Mouse (Mus musculus): ENCODE data around the gene Sh3pxd2a. TPM values are rescaled to one million over a fixed set of nuclear protein-coding genes. Genes with fewer than 3 reads are reported as not detected.

Sh3pxd2a gene
- 1.5 and 1.8 TPM in 2 replicates for polyA plus RNA-seq (2016; fragmentation: Nextera tagmentation; extraction: Ambion mirVana)

DNA sequence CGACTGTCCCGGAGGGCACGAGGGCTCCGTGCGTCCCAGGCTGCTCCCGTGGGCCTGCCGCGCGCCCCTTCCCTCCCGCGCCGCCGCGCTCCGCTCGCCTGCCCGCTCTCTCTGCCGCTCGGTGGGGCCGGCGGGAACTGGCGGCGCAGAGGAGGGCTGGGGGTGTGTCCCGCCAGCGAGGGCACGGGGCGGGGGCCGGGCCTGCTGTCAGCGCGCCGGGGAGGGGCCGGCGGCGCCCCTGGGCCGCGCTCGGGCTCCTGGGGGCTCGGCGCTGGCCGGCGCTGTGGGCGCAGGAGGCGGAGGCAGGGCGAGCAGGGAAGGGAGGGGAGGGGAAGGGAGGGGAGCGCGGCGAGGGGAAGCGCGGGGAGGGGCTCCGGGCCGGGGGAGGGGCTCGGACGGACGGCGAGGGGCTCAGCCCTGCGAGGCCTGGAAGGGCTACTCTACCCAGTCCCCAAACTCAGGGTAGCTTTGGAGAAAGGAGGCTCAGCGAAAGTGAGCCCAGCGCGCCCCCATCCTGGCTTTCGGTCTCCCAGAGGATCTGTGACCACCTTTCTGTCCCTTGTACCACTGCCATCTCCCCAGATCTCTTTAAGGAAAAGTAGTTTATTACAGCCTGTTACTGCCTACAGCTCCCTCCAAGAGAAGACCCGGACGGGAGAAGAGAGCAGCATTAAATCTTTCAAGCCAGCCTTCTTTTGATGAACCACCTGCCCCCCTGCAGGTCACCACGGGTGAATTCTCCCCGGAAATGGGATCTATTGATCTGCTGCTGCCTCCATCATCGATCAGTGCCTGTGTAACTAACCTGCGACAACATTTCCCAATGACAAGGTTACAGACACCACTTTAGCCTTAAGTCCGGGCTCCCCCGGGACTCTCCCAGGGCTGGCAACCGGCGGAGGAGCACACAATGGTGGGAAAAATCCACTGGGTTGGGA is at the start of gene Sh3pxd2a:
Gene Sh3pxd2a, minus strand, starts transcription at position 98 of the 938 bp plus-strand sequence.
- H3K27ac ChIP-seq: peak within 1 kb of the TSS; percentile 92
- peaks cover 29% of the 10 kb centered on the region for H3K27me3 ChIP-seq (ENCODE audit: poor library complexity, severe bottlenecking)
- H3K9me3 ChIP-seq: peaks cover 6% of the 10 kb centered on the region; the same call in 1 of the 2 replicates
- peak within 1 kb of the TSS; percentile 81 for H3K4me3 ChIP-seq
- peaks cover 45% of the 10 kb centered on the region for H3K4me1 ChIP-seq
- H3K36me3 ChIP-seq (replicated peaks): peaks cover 11% of the 10 kb centered on the region
- whole genome bisulfite sequencing: 1% methylated on average over 64 of the region's 70 CpGs
- peak; percentile 81 for DNase-seq (ENCODE audit: extremely low spot score, low spot score)

- H3K4me1 ChIP-seq: peaks cover 30% of the 10 kb centered on the region
- WGBS: 79% methylated on average over 4 of the region's 4 CpGs
- no peak overlapping the region for H3K27ac ChIP-seq
- no peak for DNase-seq (ENCODE audit: extremely low spot score, low spot score)
- peaks cover 75% of the 10 kb centered on the region for H3K36me3 ChIP-seq (replicated peaks)
- H3K27me3 ChIP-seq (ENCODE audit: poor library complexity, severe bottlenecking): no peaks in the 10 kb centered on the region
- no peaks in the 10 kb centered on the region for H3K9me3 ChIP-seq
- H3K4me3 ChIP-seq: no peak overlapping the region
Observed at GRCm38 (mm10) chr19:47513618-47513897, 49.4 kb upstream of the Sh3pxd2a start.

DNA sequence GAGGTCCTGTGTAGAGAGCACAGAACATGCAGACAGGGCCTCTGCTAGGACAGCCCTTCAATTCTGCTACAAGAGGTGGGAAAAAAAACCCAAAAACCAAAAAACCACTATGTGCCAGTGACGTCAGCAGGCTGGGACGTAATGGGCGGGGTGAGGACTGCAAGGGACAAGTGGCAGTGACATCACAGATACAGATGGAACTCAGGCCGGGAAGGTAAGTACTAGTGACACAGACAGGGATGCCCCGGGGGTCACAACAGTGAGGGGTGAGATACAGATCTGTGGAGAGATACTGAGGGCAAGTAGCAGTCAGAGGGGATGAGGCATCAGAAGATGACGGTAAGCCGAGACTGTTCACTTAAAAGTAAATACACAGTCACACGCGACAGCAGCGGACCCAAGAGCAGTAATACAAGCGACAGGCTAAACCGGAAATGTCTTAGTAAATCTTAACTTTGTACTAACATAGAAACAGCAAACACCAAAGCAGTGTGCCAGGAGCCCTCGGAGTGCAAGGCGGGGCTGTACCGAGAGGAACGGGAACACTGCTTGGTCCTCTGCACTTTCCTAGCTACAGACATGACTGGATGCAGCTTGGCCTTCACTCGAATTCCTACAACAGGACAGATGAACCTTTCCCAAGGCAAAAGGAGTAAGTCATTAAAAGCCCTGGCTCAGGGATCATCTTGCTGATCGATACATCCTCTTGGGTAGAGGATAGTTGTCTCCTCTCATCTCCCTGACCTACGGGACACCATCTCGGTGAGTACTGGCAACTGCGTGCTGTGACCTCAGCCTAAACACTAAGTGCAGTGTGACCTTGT is 48.8 kb upstream of the Sh3pxd2a start:
- Histone ChIP-seq H3K27me3 (ENCODE audit: poor library complexity, severe bottlenecking) (no peaks in the 10 kb centered on the region), H3K4me3 (no peak overlapping the region), H3K36me3 (replicated peaks) (peaks cover 72% of the 10 kb centered on the region), H3K9me3 (no peaks in the 10 kb centered on the region), H3K27ac (no peak overlapping the region), H3K4me1 (peaks cover 31% of the 10 kb centered on the region)
- 93% methylated on average over 21 of the region's 21 CpGs for WGBS
- DNase-seq (ENCODE audit: extremely low spot score, low spot score): no peak

- Histone ChIP-seq H3K27ac (peak overlapping the region; percentile 74; the same call in 1 of the 2 replicates), H3K27me3 (ENCODE audit: poor library complexity, severe bottlenecking) (no peaks in the 10 kb centered on the region), H3K36me3 (replicated peaks) (peaks cover 75% of the 10 kb centered on the region), H3K4me1 (peaks cover 31% of the 10 kb centered on the region), H3K4me3 (no peak overlapping the region), H3K9me3 (no peaks in the 10 kb centered on the region)
- whole genome bisulfite sequencing: 85% methylated on average over 6 of the region's 6 CpGs
- no peak for DNase-seq (ENCODE audit: extremely low spot score, low spot score)
Observed at GRCm38 (mm10) chr19:47511958-47512357, 47.8 kb upstream of the Sh3pxd2a start.

- Histone ChIP-seq H3K27ac (peak overlapping the region; percentile 74), H3K9me3 (no peaks in the 10 kb centered on the region), H3K4me1 (peaks cover 31% of the 10 kb centered on the region), H3K36me3 (replicated peaks) (peaks cover 70% of the 10 kb centered on the region), H3K4me3 (no peak overlapping the region), H3K27me3 (ENCODE audit: poor library complexity, severe bottlenecking) (no peaks in the 10 kb centered on the region)
- no peak for DNase-seq (ENCODE audit: extremely low spot score, low spot score)
- WGBS: 78% methylated on average over 7 of the region's 7 CpGs
Observed at GRCm38 (mm10) chr19:47511294-47511675, 47.1 kb upstream of the Sh3pxd2a start.

GRCm38 (mm10) chr19:47510473-47511293 is 46.5 kb upstream of the Sh3pxd2a start:
- 43% methylated on average over 25 of the region's 25 CpGs for WGBS
- Histone ChIP-seq H3K27ac (peak overlapping the region; percentile 74), H3K27me3 (ENCODE audit: poor library complexity, severe bottlenecking) (no peaks in the 10 kb centered on the region), H3K4me3 (no peak overlapping the region), H3K4me1 (peaks cover 31% of the 10 kb centered on the region), H3K9me3 (no peaks in the 10 kb centered on the region), H3K36me3 (replicated peaks) (peaks cover 68% of the 10 kb centered on the region)
- no peak for DNase-seq (ENCODE audit: extremely low spot score, low spot score)

GRCm38 (mm10) chr19:47510135-47510472 is 45.9 kb upstream of the Sh3pxd2a start:
- Histone ChIP-seq H3K36me3 (replicated peaks) (peaks cover 68% of the 10 kb centered on the region), H3K27ac (peak overlapping the region; percentile 74; the same call in 1 of the 2 replicates), H3K27me3 (ENCODE audit: poor library complexity, severe bottlenecking) (no peaks in the 10 kb centered on the region), H3K9me3 (no peaks in the 10 kb centered on the region), H3K4me1 (peaks cover 31% of the 10 kb centered on the region), H3K4me3 (no peak overlapping the region)
- 83% methylated on average over 7 of the region's 7 CpGs for whole genome bisulfite sequencing
- DNase-seq (ENCODE audit: extremely low spot score, low spot score): no peak

DNA sequence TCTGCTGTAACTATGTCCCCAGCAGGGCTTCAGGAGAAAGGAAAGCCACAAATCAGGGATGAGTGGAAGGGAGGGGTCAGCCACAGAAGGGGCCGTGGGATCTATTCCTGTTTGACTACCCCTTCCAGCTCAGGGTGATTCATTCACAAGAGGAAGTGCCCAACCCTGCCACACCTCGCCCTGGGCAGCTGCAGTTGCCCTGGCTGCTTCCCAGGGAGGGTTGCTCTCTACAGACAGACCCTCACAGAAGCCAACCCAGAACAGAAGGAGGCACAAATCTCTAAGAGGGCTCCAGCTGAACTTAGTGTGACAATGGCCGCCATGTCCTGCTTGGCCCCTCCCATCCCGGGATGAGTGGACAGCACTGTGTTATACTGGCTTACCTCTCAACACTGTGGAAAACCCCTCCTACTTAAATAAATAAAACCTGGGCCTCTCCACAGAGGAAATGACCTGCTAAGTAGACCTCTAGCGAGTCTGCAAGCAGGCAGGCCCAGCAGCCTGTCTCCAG is 44.6 kb upstream of the Sh3pxd2a start:
- Histone ChIP-seq H3K4me3 (no peak overlapping the region), H3K27me3 (ENCODE audit: poor library complexity, severe bottlenecking) (no peaks in the 10 kb centered on the region), H3K27ac (peak overlapping the region; percentile 30; the same call in 1 of the 2 replicates), H3K36me3 (replicated peaks) (peaks cover 59% of the 10 kb centered on the region), H3K4me1 (peaks cover 31% of the 10 kb centered on the region), H3K9me3 (no peaks in the 10 kb centered on the region)
- no peak for DNase-seq (ENCODE audit: extremely low spot score, low spot score)
- 81% methylated on average over 5 of the region's 5 CpGs for WGBS

GRCm38 (mm10) chr19:47508191-47508590 is 44.0 kb upstream of the Sh3pxd2a start:
- H3K4me1 ChIP-seq: peaks cover 31% of the 10 kb centered on the region
- H3K9me3 ChIP-seq: no peaks in the 10 kb centered on the region
- no peak overlapping the region for H3K4me3 ChIP-seq
- peaks cover 53% of the 10 kb centered on the region for H3K36me3 ChIP-seq (replicated peaks)
- H3K27me3 ChIP-seq (ENCODE audit: poor library complexity, severe bottlenecking): no peaks in the 10 kb centered on the region
- DNase-seq (ENCODE audit: extremely low spot score, low spot score): no peak
- no peak overlapping the region for H3K27ac ChIP-seq
- 89% methylated on average over 3 of the region's 3 CpGs for WGBS

DNA sequence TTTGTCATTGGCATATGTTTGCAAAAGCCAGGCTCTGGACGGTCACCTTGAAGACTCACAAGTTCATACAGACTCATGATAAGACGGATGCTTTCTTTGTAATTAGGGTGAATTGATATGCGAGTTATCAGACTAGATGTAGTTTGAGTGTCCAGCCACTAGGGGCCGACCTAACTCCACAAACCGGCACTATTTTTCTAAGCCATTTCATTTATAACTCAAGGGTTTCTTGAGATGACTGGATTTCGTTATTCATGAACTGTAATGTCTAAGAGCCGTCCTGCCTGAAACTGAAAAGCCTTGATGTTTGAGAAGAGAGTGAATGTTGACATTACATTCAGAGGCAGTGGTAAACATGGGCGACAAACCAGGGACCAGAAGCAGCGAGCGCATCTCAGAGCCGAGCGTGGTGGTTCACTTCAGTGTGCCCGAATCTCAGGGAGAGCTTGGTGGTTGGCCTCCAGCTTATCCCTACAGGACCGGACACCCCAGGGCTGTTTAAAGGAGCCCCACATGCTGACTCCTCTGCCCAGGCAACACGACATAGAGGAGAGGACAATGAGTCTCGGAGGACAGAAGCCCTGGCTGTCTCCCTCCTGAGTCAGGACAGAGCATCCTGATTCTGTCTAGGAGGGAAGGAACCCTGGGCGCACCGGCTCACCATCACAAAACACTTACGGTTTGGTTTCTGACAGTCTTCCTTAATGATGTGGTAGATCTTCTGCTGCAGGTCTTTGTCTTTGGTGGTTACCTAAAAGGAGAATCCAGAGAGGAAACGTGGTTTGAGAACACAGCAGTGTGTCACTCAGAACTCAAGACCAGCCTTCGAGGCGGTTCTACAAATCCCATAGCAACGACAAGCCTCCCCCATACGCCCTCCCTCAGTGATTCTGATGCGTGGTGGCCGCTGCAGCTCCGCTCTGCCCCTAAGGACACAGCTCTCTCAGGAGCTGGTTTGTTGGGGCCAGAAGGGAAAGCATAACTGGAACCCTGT is 43.2 kb upstream of the Sh3pxd2a start:
- WGBS: 66% methylated on average over 27 of the region's 27 CpGs
- Histone ChIP-seq H3K36me3 (replicated peaks) (peaks cover 51% of the 10 kb centered on the region), H3K27ac (no peak overlapping the region), H3K9me3 (no peaks in the 10 kb centered on the region), H3K4me1 (peaks cover 31% of the 10 kb centered on the region), H3K27me3 (ENCODE audit: poor library complexity, severe bottlenecking) (no peaks in the 10 kb centered on the region), H3K4me3 (no peak overlapping the region)
- DNase-seq (ENCODE audit: extremely low spot score, low spot score): peak; percentile 43

- WGBS: 65% methylated on average over 4 of the region's 4 CpGs
- H3K4me3 ChIP-seq: no peak overlapping the region
- H3K27ac ChIP-seq: no peak overlapping the region
- H3K27me3 ChIP-seq (ENCODE audit: poor library complexity, severe bottlenecking): no peaks in the 10 kb centered on the region
- H3K4me1 ChIP-seq: peaks cover 13% of the 10 kb centered on the region
- H3K36me3 ChIP-seq (replicated peaks): peaks cover 38% of the 10 kb centered on the region
- H3K9me3 ChIP-seq: no peaks in the 10 kb centered on the region
- peak; percentile 30 for DNase-seq (ENCODE audit: extremely low spot score, low spot score)
Observed at GRCm38 (mm10) chr19:47503625-47504024, 39.4 kb upstream of the Sh3pxd2a start.

Data from forebrain, embryonic 10.5 days (tissue).